Mouse (Mus musculus) midbrain, postnatal 0 days (tissue): ENCODE results near the gene Fcrla. TPM values are rescaled to one million over a fixed set of nuclear protein-coding genes. Genes with fewer than 3 reads are reported as not detected.
A peak's percentile ranks its signal among the peaks of the same experiment; 100 is the strongest.

Source experiments
- ATAC-seq: fragments of 200-750 bp; cut with Nextera tagmentation; 2 replicates; pipeline ENCODE4 v1.8.0; 2017; ENCODE audit warnings: moderate number of reproducible peaks, mild to moderate bottlenecking, moderate TSS enrichment, moderate library complexity; ENCODE audit not compliant: low FRiP score
- DNase-seq: peaks from one replicate; pipeline ENCODE4 v3.0.0-alpha.2; 2015; ENCODE audit warnings: low spot score
- H3K27ac ChIP-seq: fragments of 300-500 bp; sonication (generic); 2 replicates; pipeline ENCODE4 v1.5.1; 2014; ENCODE audit warnings: low read depth, mild to moderate bottlenecking, low read length, mixed read lengths
- H3K27me3 ChIP-seq: fragments of 300-500 bp; sonication (generic); 2 replicates; pipeline ENCODE4 v1.6.1; 2014; ENCODE audit warnings: low read length, control low read depth, mixed read lengths; ENCODE audit not compliant: insufficient read depth
- H3K36me3 ChIP-seq: fragments of 300-500 bp; sonication (generic); 2 replicates; pipeline ENCODE4 v1.6.1; 2014; ENCODE audit warnings: low read length, control low read depth, mixed read lengths; ENCODE audit not compliant: insufficient read depth
- H3K4me1 ChIP-seq: fragments of 300-500 bp; sonication (generic); 2 replicates; pipeline ENCODE4 v1.6.1; 2014; ENCODE audit warnings: mild to moderate bottlenecking, control low read depth, antibody characterized with exemption, low read length, mixed read lengths; ENCODE audit not compliant: insufficient read depth
- H3K4me2 ChIP-seq: fragments of 300-500 bp; sonication (generic); 2 replicates; pipeline ENCODE4 v1.6.1; 2014; ENCODE audit warnings: low read depth, mild to moderate bottlenecking, low read length, mixed read lengths; ENCODE audit not compliant: poor library complexity, severe bottlenecking
- H3K4me3 ChIP-seq: fragments of 300-500 bp; sonication (generic); 2 replicates; pipeline ENCODE4 v1.5.1; 2014; ENCODE audit warnings: low read depth, mild to moderate bottlenecking, low read length, moderate library complexity
- H3K9ac ChIP-seq: fragments of 300-500 bp; sonication (generic); replicated peaks from 2 replicates; pipeline ENCODE4 v1.6.1; 2014; ENCODE audit warnings: mild to moderate bottlenecking, low read length, moderate library complexity, mixed read lengths; ENCODE audit not compliant: poor library complexity, severe bottlenecking
- H3K9me3 ChIP-seq: fragments of 300-500 bp; sonication (generic); 2 replicates; pipeline ENCODE4 v1.6.1; 2016; ENCODE audit warnings: low read length, control low read depth
- CTCF ChIP-seq: IDR thresholded peaks from 2 replicates; pipeline ENCODE4 v1.5.1; 2016; ENCODE audit warnings: antibody characterized with exemption, mild to moderate bottlenecking
- WGBS: fragments of 180-500 bp; shearing (Covaris S2); extraction: QIAGEN DNeasy Blood & Tissue Kit; methylation state at CpG from one replicate; pipeline ENCODE4 v1.1.7; 2014; 5-methylcytosine and 5-hydroxymethylcytosine counted together
- polyA plus RNA-seq: library from polyadenylated mRNA; unstranded; fragments of >200 nt; fragmentation: Nextera tagmentation; extraction: Ambion mirVana; gene quantifications from 2 replicates; pipeline ENCODE4 v1.2.1, GENCODE M21; 2015
- total RNA-seq: library from RNA; depleted of rRNA; stranded (reverse); fragments of >200 nt; gene quantifications from 2 replicates; pipeline ENCODE4 v1.2.3, GENCODE M21; 2014

Gene Fcrla
- total and polyA plus RNA-seq, 2 experiments from 2014 or later: not detected

DNA sequence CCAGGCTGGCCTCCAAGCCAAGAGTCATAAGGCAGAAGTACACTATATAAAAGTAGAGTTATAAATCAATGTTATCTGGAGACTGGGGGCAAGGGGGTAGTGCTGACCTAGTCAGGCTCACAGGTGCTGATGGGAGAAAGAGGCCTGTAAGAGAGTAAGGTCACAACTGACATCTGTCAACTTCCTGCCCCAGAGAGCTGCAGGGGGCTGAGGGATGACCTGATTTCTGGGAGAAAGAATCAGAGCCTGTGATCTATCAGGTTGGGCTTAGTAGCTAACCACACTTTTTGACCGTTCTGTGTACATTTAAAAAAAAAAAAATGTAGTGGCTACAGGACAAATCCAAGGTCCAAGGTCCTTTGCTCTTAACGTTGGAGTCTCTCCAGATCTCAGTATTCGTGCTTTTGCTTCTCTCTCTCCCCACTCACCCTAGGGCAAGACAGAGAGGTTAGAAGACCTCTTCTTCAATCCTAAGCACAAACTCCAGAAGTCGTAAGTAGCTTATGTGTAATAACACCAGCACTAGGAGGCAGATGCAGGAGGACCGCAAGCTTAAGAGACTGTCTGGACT lies 44.4 kb downstream of the Fcrla start:
- no peak overlapping the region for H3K4me3 ChIP-seq
- TF ChIP-seq CTCF: no peak
- DNase-seq: no peak
- no peaks in the 10 kb centered on the region for H3K4me1 ChIP-seq
- H3K36me3 ChIP-seq: peaks cover 9% of the 10 kb centered on the region
- H3K27me3 ChIP-seq: no peaks in the 10 kb centered on the region
- no peaks in the 10 kb centered on the region for H3K9me3 ChIP-seq
- ATAC-seq: no peak
- no peak overlapping the region for H3K9ac ChIP-seq
- no peak overlapping the region for H3K4me2 ChIP-seq
- no peak overlapping the region for H3K27ac ChIP-seq
- 88% methylated on average over 5 of the region's 5 CpGs for WGBS

DNA sequence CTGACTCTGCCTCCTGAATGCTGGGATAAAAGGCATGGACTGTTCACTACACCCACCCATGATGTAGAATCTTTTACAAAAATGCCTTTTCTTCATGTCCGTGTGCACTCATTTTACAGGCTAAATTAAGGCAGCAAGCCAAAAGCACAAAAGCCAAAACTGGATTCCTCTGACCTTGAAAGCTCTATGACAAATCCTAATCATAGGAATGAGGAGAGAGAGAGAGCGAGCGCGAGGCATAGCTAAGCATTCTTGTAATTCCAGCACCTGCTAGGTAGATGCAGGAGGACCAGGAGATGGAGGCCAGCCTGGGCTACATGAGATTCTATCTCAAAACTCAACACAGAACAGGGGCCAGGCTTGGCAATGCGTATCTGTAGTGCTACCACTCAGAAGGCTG lies 50.5 kb downstream of the Fcrla start:
- no peaks in the 10 kb centered on the region for H3K27me3 ChIP-seq
- DNase-seq (no peak), ATAC-seq (no peak)
- H3K9ac ChIP-seq: no peak overlapping the region
- H3K27ac ChIP-seq: no peak overlapping the region
- H3K9me3 ChIP-seq: no peaks in the 10 kb centered on the region
- H3K4me3 ChIP-seq: no peak overlapping the region
- peaks cover 20% of the 10 kb centered on the region for H3K36me3 ChIP-seq
- WGBS: 97% methylated on average over 5 of the region's 5 CpGs
- no peak overlapping the region for H3K4me2 ChIP-seq
- no peak for TF ChIP-seq CTCF
- H3K4me1 ChIP-seq: no peaks in the 10 kb centered on the region

DNA sequence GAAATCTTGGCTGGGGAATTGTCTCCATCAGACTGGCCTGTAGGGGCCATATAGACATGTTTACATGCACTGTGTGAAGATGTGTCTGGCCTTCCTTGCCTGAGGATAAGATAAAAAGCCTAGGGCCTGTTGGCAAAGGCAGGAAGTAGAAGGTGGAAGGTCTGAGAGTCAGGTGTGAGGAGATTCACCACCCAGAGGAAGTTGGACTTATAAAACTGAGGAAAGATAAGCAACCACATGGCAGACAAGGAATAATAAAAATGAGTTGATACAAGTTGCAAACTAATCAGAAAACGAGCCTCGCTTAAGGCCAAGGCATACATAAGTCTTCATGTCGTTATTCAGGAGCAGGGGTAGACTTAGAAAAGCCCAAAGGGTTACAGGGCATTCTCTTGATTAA lies 51.7 kb downstream of the Fcrla start:
- no peaks in the 10 kb centered on the region for H3K4me1 ChIP-seq
- no peaks in the 10 kb centered on the region for H3K27me3 ChIP-seq
- no peak for DNase-seq
- H3K4me2 ChIP-seq: no peak overlapping the region
- WGBS: 87% methylated on average over 3 of the region's 3 CpGs
- H3K27ac ChIP-seq: no peak overlapping the region
- no peak for TF ChIP-seq CTCF
- H3K9ac ChIP-seq: no peak overlapping the region
- ATAC-seq: no peak
- H3K36me3 ChIP-seq: peaks cover 20% of the 10 kb centered on the region
- H3K4me3 ChIP-seq: no peak overlapping the region
- H3K9me3 ChIP-seq: no peaks in the 10 kb centered on the region

DNA sequence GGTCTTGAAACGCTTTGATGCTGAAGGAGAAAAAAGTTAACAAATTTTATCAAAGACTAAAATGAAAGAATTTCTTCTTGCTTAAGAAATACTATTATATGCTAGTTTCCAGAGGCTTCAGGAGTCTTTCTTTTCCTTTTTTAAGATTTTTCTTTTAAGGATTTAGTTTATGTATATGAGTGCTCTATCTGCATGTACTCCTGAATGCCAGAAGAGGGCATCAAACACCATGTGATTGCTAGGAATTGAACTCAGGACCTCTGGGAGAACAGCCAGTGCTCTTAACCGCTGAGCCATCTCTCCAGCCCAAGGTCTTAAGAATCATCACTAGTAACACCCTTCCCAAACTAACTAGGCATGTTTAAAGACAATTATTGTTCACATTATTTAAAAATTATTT lies 55.4 kb downstream of the Fcrla start:
- no peaks in the 10 kb centered on the region for H3K9me3 ChIP-seq
- H3K4me1 ChIP-seq: no peaks in the 10 kb centered on the region
- DNase-seq (no peak), ATAC-seq (no peak)
- no peaks in the 10 kb centered on the region for H3K27me3 ChIP-seq
- peaks cover 11% of the 10 kb centered on the region for H3K36me3 ChIP-seq
- H3K4me2 ChIP-seq: no peak overlapping the region
- H3K27ac ChIP-seq: no peak overlapping the region
- no peak overlapping the region for H3K9ac ChIP-seq
- 92% methylated on average over 2 of the region's 2 CpGs for WGBS
- TF ChIP-seq CTCF: no peak
- H3K4me3 ChIP-seq: no peak overlapping the region

DNA sequence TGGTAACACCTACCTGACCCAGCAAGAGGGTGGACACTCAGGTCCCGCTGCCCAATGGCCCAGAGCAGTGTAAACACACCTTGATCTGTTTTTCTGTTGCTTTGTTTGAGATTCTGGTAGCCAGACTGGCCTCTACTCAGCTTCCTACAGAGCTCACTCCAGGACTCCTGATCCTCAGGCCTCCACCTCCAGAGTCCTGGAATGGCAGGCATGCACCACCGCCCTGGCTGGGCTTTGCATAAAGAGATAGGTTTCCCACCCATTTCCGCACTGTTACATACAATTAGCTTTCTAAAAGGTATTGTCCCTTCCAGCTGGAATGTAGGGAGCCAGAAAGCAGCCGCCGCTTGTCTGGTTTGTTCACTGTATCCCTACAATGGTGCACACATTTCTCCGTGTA lies 56.0 kb downstream of the Fcrla start:
- Histone ChIP-seq H3K9me3 (no peaks in the 10 kb centered on the region), H3K4me2 (no peak overlapping the region), H3K9ac (no peak overlapping the region), H3K27me3 (no peaks in the 10 kb centered on the region), H3K4me3 (no peak overlapping the region), H3K36me3 (peaks cover 11% of the 10 kb centered on the region), H3K27ac (no peak overlapping the region), H3K4me1 (no peaks in the 10 kb centered on the region)
- TF ChIP-seq CTCF: no peak
- no peak for DNase-seq
- 91% methylated on average over 6 of the region's 6 CpGs for WGBS
- no peak for ATAC-seq

DNA sequence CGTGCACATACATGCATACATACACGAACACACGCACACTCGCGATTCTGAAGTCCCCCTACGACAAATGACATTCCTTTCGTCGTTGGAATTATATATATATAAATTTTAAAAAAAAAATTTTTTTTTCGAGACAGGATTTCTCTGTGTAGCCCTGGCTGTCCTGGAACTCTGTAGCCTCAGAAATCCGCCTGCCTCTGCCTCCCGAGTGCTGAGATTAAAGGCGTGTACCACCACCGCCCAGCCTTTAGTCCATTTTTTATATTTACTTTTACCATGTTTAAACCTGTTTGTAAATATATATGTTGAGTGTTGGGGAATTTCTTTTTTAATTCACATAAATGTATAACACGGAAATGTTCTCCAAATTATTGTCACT lies 58.5 kb downstream of the Fcrla start:
- H3K27ac ChIP-seq: peak overlapping the region; percentile 55; the same call in 1 of the 2 replicates
- DNase-seq (no peak), ATAC-seq (peak; percentile 4; the same call in 1 of the 2 replicates)
- H3K9me3 ChIP-seq: no peaks in the 10 kb centered on the region
- H3K9ac ChIP-seq: peak overlapping the region; percentile 54
- H3K27me3 ChIP-seq: no peaks in the 10 kb centered on the region
- peak overlapping the region; percentile 69 for H3K4me3 ChIP-seq
- TF ChIP-seq CTCF: no peak
- H3K4me2 ChIP-seq: peak overlapping the region; percentile 62
- no peaks in the 10 kb centered on the region for H3K4me1 ChIP-seq
- WGBS: 18% methylated on average over 14 of the region's 14 CpGs
- H3K36me3 ChIP-seq: 0 out of 2 replicates have a peak, but pooled peaks cover 2% of the 10 kb centered on the region
